Mouse (Mus musculus): ENCODE data around the gene Tsc2. TPM values are rescaled to one million over a fixed set of nuclear protein-coding genes. Genes with fewer than 3 reads are reported as not detected.

Gene Tsc2
- polyA plus RNA-seq, 1 experiment from 2014 or later: 54.0 TPM

DNA sequence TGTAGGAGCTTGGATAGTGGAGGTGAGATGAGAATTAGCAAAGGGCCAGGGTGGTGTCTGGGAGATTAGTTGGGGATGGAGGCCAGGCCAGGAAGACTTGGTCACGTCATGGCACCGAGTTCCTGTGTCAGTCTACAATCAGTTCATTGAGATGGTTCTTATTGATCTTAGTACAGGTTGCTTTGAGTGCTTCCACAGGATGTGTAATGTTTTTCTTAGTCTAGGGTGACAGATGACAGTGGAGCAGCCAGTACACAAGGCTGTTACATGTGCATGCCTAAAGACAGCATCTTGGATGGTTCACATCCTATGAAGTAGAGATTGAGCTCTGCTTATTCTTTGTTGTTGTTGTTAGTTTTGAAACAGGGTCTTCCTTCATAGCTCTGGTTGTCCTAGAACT is 70.8 kb downstream of the Tsc2 start:
- no peak for ATAC-seq (ENCODE audit: insufficient number of reproducible peaks, low FRiP score, low TSS enrichment, low read depth)
- peaks cover 23% of the 10 kb centered on the region for H3K36me3 ChIP-seq
- no peaks in the 10 kb centered on the region for H3K27me3 ChIP-seq
- no peak overlapping the region for H3K9ac ChIP-seq
- peaks cover 65% of the 10 kb centered on the region for H3K4me1 ChIP-seq
- no peak overlapping the region for H3K4me3 ChIP-seq
- WGBS: 80% methylated on average over 2 of the region's 2 CpGs
- H3K27ac ChIP-seq: no peak overlapping the region
- H3K4me2 ChIP-seq: no peak overlapping the region
- no peaks in the 10 kb centered on the region for H3K9me3 ChIP-seq

DNA sequence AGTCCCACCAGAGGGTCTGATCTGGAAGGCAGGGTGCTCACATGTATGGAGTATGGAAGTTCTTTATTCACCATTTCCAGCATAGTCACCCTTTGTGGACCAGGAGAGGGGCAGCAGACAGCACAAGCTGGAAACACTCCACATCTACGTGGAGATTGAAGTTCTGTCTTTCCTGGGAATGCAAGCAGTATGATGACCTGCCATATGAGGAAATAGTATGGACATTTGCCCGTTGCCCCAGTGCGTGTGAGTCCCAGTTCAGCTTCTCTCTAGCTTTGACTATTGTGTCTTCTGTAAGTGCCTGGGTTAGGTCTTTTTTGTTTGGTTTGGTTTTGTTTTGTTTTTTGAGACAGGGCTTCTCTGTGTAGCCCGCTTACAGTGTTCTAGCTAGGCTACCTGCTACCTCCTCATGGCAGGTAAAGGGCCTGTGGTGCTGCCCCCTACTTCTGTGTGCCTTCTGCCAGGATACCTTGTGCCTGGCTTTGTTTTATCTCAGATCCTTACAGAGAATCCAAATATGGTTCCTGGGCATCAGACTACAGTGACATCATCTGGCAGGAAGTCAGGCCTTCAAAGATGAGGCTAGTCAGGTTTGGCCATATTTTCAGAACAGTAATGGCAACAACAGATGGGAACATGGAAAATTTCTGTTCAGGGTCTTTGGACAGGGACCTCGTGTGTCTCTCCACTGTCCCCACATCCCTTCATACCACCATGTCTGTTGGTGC is 72.0 kb downstream of the Tsc2 start:
- no peak overlapping the region for H3K4me3 ChIP-seq
- H3K4me1 ChIP-seq: peaks cover 66% of the 10 kb centered on the region
- no peak overlapping the region for H3K9ac ChIP-seq
- H3K36me3 ChIP-seq: peaks cover 12% of the 10 kb centered on the region
- no peaks in the 10 kb centered on the region for H3K9me3 ChIP-seq
- H3K27ac ChIP-seq: peak overlapping the region; percentile 12; the same call in 1 of the 2 replicates
- H3K27me3 ChIP-seq: no peaks in the 10 kb centered on the region
- WGBS: 87% methylated on average over 5 of the region's 5 CpGs
- ATAC-seq (ENCODE audit: insufficient number of reproducible peaks, low FRiP score, low TSS enrichment, low read depth): no peak
- no peak overlapping the region for H3K4me2 ChIP-seq

DNA sequence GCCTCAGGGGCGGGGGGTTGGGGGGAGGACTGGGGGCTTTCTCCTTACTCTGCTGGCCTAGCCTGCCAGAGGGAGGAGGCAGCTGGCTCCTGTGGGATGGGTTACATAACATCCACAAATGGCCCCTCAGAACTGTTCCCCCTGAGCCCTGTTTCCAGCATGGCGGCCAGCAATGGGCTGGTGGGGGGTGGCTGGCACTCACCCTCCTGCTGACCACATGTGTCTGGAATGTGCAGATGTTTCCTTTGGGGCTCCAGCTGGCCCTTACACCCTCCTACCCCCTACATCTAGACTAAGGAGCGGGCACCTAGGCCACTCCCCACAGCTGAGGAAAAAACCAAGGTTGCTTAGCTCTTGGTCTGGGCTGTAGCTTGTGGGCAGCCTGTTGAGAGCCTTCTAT is 73.3 kb downstream of the Tsc2 start:
- Histone ChIP-seq H3K4me1 (peaks cover 62% of the 10 kb centered on the region), H3K9ac (no peak overlapping the region), H3K9me3 (no peaks in the 10 kb centered on the region), H3K36me3 (no peaks in the 10 kb centered on the region), H3K4me3 (no peak overlapping the region), H3K4me2 (peak overlapping the region; percentile 31), H3K27ac (peak overlapping the region; percentile 92), H3K27me3 (no peaks in the 10 kb centered on the region)
- 25% methylated on average over 3 of the region's 3 CpGs for WGBS
- ATAC-seq (ENCODE audit: insufficient number of reproducible peaks, low FRiP score, low TSS enrichment, low read depth): peak; percentile 87

DNA sequence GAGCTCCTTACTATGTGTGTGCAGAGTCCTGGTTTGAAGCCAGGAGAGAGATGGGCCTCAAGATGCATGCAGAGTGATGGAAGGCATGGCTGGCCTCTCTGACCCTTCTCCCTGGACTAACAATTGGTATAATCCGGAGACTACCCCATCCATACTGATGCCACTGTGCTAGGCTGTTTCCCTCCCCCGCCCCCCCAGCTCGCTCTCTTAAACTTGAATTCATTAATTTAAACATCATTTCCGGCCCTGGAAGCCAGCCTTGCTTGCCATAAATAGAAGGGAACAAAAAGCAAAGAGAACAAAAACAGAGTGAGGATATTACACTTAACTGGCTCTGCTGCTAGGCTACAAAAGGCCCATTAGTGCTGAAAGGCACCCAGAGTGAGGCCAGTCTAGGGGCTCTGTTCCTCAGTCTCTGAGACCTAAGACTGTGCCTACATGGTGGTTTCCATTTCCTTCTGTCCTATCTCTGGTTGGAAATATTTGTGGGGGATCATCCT is 73.8 kb downstream of the Tsc2 start:
- Histone ChIP-seq H3K4me2 (peak overlapping the region; percentile 31; the same call in 1 of the 2 replicates), H3K4me3 (no peak overlapping the region), H3K36me3 (no peaks in the 10 kb centered on the region), H3K9ac (no peak overlapping the region), H3K27ac (peak overlapping the region; percentile 92), H3K9me3 (no peaks in the 10 kb centered on the region), H3K27me3 (no peaks in the 10 kb centered on the region), H3K4me1 (peaks cover 62% of the 10 kb centered on the region)
- WGBS: 25% methylated on average over 4 of the region's 4 CpGs
- ATAC-seq (ENCODE audit: insufficient number of reproducible peaks, low FRiP score, low TSS enrichment, low read depth): peak; percentile 52; the same call in 1 of the 2 replicates

DNA sequence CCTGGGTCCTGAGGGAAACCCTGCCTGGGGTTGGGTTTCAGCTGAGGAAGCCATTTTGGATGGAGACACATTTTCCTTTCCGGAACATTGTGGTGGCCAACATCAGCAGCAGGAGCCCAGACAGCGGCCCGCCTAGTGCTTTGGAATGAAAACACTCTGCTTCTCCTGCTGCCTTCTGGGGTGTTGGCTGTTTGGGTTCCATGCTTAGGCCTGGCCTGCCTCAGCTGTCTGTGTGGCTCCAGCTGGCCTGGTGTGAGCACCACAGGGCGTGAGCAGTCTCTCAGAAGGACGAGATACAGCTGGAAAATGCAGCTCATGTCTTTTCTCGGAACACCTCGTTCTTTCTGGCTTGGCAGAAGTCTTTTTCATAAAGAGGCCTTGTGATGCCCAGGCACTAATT is 75.3 kb downstream of the Tsc2 start:
- Histone ChIP-seq H3K4me1 (peaks cover 62% of the 10 kb centered on the region), H3K9me3 (no peaks in the 10 kb centered on the region), H3K9ac (no peak overlapping the region), H3K27ac (peak overlapping the region; percentile 92), H3K4me2 (no peak overlapping the region), H3K4me3 (no peak overlapping the region), H3K36me3 (no peaks in the 10 kb centered on the region), H3K27me3 (no peaks in the 10 kb centered on the region)
- WGBS: 62% methylated on average over 7 of the region's 7 CpGs
- ATAC-seq (ENCODE audit: insufficient number of reproducible peaks, low FRiP score, low TSS enrichment, low read depth): peak; percentile 35; the same call in 1 of the 2 replicates

DNA sequence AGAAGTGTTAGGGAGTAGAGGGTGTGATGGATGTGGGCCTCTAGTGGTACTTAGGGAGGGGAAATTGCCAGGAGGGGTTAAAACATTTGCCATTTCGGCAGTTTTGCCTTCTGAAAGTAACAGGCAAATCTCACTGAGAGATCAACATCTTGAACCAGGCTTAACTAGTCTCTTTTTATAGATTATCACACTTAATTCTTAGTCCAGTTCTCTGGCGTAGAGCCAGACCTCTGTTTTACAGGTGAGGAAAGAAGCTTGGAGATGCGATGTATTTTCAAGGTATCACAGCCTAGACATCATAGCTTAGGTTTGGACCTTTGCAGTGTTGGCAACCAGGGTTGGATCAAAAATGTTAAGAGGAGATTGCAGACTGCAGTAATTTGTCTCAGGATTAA is 81.4 kb downstream of the Tsc2 start:
- peak overlapping the region; percentile 94 for H3K27ac ChIP-seq
- peaks cover 43% of the 10 kb centered on the region for H3K4me1 ChIP-seq
- H3K4me3 ChIP-seq: peak overlapping the region; percentile 73
- peak overlapping the region; percentile 87 for H3K9ac ChIP-seq
- no peaks in the 10 kb centered on the region for H3K36me3 ChIP-seq
- no peak for ATAC-seq (ENCODE audit: insufficient number of reproducible peaks, low FRiP score, low TSS enrichment, low read depth)
- no peaks in the 10 kb centered on the region for H3K27me3 ChIP-seq
- WGBS: 27% methylated on average over 3 of the region's 3 CpGs
- no peaks in the 10 kb centered on the region for H3K9me3 ChIP-seq
- peak overlapping the region; percentile 51 for H3K4me2 ChIP-seq

DNA sequence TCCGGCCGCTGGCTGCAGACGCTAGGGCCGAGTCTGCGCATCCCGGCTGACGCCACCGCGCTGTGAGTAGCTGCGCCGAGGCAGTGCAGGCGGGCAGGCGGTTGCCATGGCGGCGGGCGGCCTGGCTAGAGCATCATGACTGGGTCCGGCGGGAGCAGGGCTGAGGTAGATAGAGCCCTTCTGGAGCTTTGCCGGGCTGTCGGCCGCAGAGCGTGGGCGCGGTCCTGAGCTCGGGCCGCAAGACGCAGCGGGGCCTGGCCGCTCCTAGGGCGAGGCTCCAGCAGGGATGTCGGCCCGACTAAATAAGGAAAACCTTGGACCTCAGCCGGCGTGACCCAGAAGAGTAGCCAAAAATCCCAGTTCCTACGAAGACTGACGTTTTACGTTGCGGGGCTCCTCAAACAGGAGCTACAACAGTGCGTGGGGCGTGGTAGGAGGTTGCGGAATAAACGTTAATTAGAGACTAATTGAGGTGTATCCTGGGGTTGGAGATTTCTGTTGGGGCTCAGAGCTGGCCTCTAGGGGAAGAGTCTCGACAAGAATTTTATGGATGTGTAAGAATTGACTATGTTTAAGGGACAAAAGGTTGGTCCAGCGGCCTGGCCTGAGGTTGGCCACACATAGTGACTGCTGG is 81.9 kb downstream of the Tsc2 start:
- H3K36me3 ChIP-seq: no peaks in the 10 kb centered on the region
- peak; percentile 40 for ATAC-seq (ENCODE audit: insufficient number of reproducible peaks, low FRiP score, low TSS enrichment, low read depth)
- peaks cover 39% of the 10 kb centered on the region for H3K4me1 ChIP-seq
- H3K27me3 ChIP-seq: no peaks in the 10 kb centered on the region
- peak overlapping the region; percentile 73 for H3K4me3 ChIP-seq
- H3K9ac ChIP-seq: peak overlapping the region; percentile 87
- H3K4me2 ChIP-seq: peak overlapping the region; percentile 51
- no peaks in the 10 kb centered on the region for H3K9me3 ChIP-seq
- peak overlapping the region; percentile 94 for H3K27ac ChIP-seq
- under 1% methylated on average over 42 of the region's 44 CpGs for WGBS

DNA sequence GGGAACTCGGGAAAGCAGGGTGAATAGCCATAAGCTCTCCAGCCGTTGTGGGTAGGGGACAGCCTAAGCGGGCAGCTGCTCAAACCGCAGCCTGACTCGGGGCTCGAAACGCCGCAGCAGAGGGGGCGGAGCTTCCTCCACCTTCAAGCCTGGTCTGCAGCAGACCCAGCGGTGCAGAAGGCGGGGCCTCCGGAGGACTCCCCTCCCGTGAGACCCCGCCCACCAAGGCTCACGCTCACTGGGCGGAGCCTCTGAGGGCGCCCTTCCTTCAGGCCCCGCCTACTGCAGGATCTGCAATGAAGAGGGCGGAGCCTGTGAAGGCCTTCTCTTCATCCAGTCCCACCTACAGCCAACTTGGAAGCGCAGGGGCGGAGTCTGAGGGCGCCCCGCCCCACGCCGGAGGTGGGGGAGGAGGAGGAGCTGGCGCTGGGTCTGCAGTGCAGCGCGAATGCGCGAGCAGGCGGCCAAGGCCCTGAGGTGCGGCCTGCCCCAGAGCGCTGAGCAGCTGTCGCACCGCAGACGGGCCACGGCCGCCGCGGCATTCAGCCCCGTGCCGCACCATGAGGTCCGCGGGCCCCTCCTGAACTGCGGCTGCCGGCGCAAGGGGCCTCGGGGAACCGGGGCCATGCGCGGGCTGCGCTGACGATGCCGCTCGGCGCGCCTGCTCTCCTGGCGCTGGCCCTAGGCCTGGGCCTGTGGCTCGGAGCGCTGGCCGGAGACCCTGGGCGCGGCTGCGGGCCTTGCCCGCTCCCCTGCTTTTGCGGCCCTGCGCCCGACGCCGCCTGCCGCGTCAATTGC is 82.6 kb downstream of the Tsc2 start, which contains the start of gene Pkd1:
Gene Pkd1 (plus strand): TSS at position 217 of the 798 bp plus-strand sequence.
- Histone ChIP-seq H3K9me3 (no peaks in the 10 kb centered on the region), H3K36me3 (no peaks in the 10 kb centered on the region), H3K27ac (peak within 1 kb of the TSS; percentile 94), H3K27me3 (0 out of 2 replicates have a peak, but pooled peaks cover under 1% of the 10 kb centered on the region), H3K4me3 (peak within 1 kb of the TSS; percentile 73), H3K4me1 (peaks cover 36% of the 10 kb centered on the region), H3K4me2 (peak within 1 kb of the TSS; percentile 51), H3K9ac (peak within 1 kb of the TSS; percentile 87)
- peak; percentile 96 for ATAC-seq (ENCODE audit: insufficient number of reproducible peaks, low FRiP score, low TSS enrichment, low read depth)
- WGBS: under 1% methylated on average over 72 of the region's 72 CpGs

DNA sequence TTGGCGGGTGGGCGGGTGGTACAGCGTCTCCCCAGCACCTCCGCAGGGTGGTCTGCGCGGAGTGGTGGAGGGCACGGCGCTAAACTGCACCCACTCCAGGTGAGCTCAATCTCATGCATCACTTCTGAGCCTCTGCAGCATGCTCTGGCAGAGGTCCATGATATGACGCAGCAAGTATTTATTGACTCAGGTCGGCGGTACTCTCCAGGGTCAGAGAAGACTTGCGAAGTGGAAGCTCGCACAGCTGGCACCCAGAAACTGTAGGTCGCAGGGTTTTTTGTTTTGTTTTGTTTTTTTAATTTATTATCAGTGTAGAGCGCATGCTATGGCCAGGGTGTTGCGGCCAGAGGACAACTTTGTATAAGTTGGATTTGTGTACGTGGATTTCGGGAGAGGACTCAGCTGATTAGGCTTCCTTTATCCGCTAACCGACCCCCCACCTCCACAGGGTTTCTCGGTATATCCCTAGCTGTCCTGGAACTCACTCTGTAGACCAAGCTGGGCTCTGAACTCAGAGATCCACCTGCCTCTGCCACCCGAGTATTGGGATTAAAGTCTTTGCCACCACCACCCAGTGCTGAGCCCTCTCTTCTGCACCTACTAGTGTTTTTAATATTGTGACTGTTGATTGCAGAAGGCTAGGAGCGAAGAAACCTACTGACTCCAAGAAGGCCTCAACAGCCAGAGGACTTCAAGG is 83.4 kb downstream of the Tsc2 start:
- H3K4me1 ChIP-seq: peaks cover 37% of the 10 kb centered on the region
- no peaks in the 10 kb centered on the region for H3K9me3 ChIP-seq
- peak; percentile 1; the same call in 1 of the 2 replicates for ATAC-seq (ENCODE audit: insufficient number of reproducible peaks, low FRiP score, low TSS enrichment, low read depth)
- no peaks in the 10 kb centered on the region for H3K36me3 ChIP-seq
- 0 out of 2 replicates have a peak overlapping the region, but pooled peaks have one; percentile 20 for H3K9ac ChIP-seq
- H3K4me3 ChIP-seq: peak overlapping the region; percentile 73
- peak overlapping the region; percentile 82 for H3K27ac ChIP-seq
- 3% methylated on average over 23 of the region's 23 CpGs for WGBS
- H3K4me2 ChIP-seq: peak overlapping the region; percentile 51
- H3K27me3 ChIP-seq: peaks cover 4% of the 10 kb centered on the region; the same call in 1 of the 2 replicates

DNA sequence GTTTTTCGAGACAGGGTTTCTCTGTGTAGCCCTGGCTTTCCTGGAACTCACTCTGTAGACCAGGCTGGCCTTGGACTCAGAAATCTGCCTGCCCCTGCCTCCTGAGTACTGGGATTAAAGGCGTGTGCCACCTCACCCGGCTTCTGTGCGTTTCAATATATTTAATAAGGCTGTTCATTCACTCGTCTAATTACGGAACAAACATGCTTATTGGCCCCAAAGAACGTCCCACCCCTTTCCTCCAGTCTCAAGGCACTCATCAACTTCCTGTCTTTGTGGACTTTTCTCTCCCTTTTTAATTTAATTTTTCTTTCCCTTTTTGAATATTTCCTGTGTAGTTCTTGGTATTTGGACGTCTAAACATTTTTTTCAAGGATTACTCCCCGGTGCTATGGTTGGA is 84.0 kb downstream of the Tsc2 start:
- Histone ChIP-seq H3K4me2 (peak overlapping the region; percentile 51), H3K27ac (peak overlapping the region; percentile 82), H3K9me3 (no peaks in the 10 kb centered on the region), H3K4me3 (peak overlapping the region; percentile 73), H3K9ac (0 out of 2 replicates have a peak overlapping the region, but pooled peaks have one; percentile 20), H3K27me3 (peaks cover 4% of the 10 kb centered on the region; the same call in 1 of the 2 replicates), H3K4me1 (peaks cover 37% of the 10 kb centered on the region), H3K36me3 (no peaks in the 10 kb centered on the region)
- 21% methylated on average over 9 of the region's 9 CpGs for WGBS
- no peak for ATAC-seq (ENCODE audit: insufficient number of reproducible peaks, low FRiP score, low TSS enrichment, low read depth)

DNA sequence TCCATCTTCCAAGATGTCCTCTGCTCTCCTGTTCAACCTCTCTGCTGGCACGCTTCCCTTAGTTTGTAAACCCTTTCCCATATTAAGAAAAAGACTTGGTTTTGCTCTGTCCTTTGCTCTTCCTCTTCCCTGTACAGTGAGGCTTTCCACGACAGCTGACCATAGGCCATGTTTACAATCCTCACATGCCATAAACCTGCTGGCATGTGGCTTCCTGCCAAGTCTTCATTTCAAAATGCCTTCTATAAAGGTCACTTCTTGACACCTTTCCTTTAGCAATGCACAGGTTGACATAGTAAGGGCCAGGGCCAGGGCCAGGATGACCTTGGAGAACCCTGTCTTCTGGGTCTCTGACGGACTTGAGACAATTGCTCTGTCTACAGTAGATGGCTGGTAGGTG is 86.2 kb downstream of the Tsc2 start:
- Histone ChIP-seq H3K4me3 (no peak overlapping the region), H3K9ac (no peak overlapping the region), H3K36me3 (no peaks in the 10 kb centered on the region), H3K4me2 (no peak overlapping the region), H3K27me3 (peaks cover 4% of the 10 kb centered on the region; the same call in 1 of the 2 replicates), H3K27ac (no peak overlapping the region), H3K9me3 (no peaks in the 10 kb centered on the region), H3K4me1 (peaks cover 25% of the 10 kb centered on the region)
- no peak for ATAC-seq (ENCODE audit: insufficient number of reproducible peaks, low FRiP score, low TSS enrichment, low read depth)
- WGBS: 76% methylated on average over 3 of the region's 3 CpGs
